11 mouse cellular contexts compared by ENCODE assay signal in genomic region chr2:83759667-83760066, GRCm38 (mm10). TPM values are rescaled to one million over a fixed set of nuclear protein-coding genes. Genes with fewer than 3 reads are reported as not detected.
DNase-seq lines count a peak whose midpoint lies in the region; ATAC-seq lines count a peak whose summit lies in the region.
"Had no signal": no experiment of that assay in that cellular context is flagged by ENCODE, and none has a peak within 500 bp of the region (broad histone marks: within the 10 kb centered on the region; RNA-seq: fewer than 3 reads in every experiment).

No protein-coding gene starts in this region.

- peaks cover 3% of the 10 kb centered on the region; the same call in 1 of the 2 replicates for H3K36me3 ChIP-seq in intestine, embryonic 16.5 days (ENCODE audit: control insufficient read depth, insufficient read depth, low read length)
- H3K36me3 ChIP-seq in neural tube, embryonic 13.5 days: no peaks in the 10 kb centered on the region

- 39% methylated on average over 5 of the region's 5 CpGs for WGBS in intestine, embryonic 16.5 days
- 30% methylated on average over 5 of the region's 5 CpGs for WGBS in neural tube, embryonic 13.5 days

- H3K4me1 ChIP-seq in intestine, embryonic 16.5 days (ENCODE audit: control insufficient read depth, insufficient read depth, low read length): peaks cover 5% of the 10 kb centered on the region; the same call in 1 of the 2 replicates
- H3K4me1 ChIP-seq in neural tube, embryonic 13.5 days (replicated peaks): peaks cover 15% of the 10 kb centered on the region

- ATAC-seq in intestine, embryonic 16.5 days: peak; percentile 95
- ATAC-seq in neural tube, embryonic 13.5 days (ENCODE audit: low read depth): peak; percentile 81
- ATAC-seq in megakaryocyte progenitor cell, adult 5-6 weeks (replicated peaks; ENCODE audit: poor library complexity): no peak

- peak overlapping the region; percentile 23 for H3K27ac ChIP-seq in intestine, embryonic 16.5 days (ENCODE audit: low read length)
- H3K27ac ChIP-seq in neural tube, embryonic 13.5 days (replicated peaks): peak overlapping the region; percentile 74
- H3K27ac ChIP-seq: gastrocnemius, adult 2 months; macrophage had no signal

- no peak overlapping the region for H3K9ac ChIP-seq in intestine, embryonic 16.5 days (ENCODE audit: low read depth, low read length)
- no peak overlapping the region; the same call in 1 of the 2 replicates for H3K9ac ChIP-seq in neural tube, embryonic 13.5 days

- H3K4me2 ChIP-seq in intestine, embryonic 16.5 days (ENCODE audit: low read depth, low read length): no peak overlapping the region
- peak overlapping the region; percentile 47 for H3K4me2 ChIP-seq in neural tube, embryonic 13.5 days

- no peaks in the 10 kb centered on the region for H3K27me3 ChIP-seq in intestine, embryonic 16.5 days (replicated peaks; ENCODE audit: control insufficient read depth, insufficient read depth, low read length)
- no peaks in the 10 kb centered on the region for H3K27me3 ChIP-seq in neural tube, embryonic 13.5 days

- no peaks in the 10 kb centered on the region for H3K9me3 ChIP-seq in intestine, embryonic 16.5 days (ENCODE audit: control insufficient read depth, low read length)
- no peaks in the 10 kb centered on the region for H3K9me3 ChIP-seq in neural tube, embryonic 13.5 days

- peak; percentile 35 to 48 for DNase-seq in cerebellum, postnatal 10 days
- no peak for DNase-seq in cerebellum, postnatal 4 days (ENCODE audit: low spot score in 2 of 2)
- peak; percentile 45 to 59 for DNase-seq in heart, adult 18-20 months
- DNase-seq in thymus, postnatal 4 days: no peak
- no peak for DNase-seq in layer of hippocampus, postnatal 14 days (ENCODE audit: low spot score in 2 of 2)
- DNase-seq: adrenal gland, postnatal 36 days; gastrocnemius, adult 2 months had no signal

- H3K4me3 ChIP-seq in intestine, embryonic 16.5 days (ENCODE audit: low read length): no peak overlapping the region
- H3K4me3 ChIP-seq in neural tube, embryonic 13.5 days: no peak overlapping the region
- H3K4me3 ChIP-seq: gastrocnemius, adult 2 months had no signal

RNA-seq across cellular contexts. Expression of gene Itgav, which starts 35.5 kb away (rescaled TPM):
- total RNA-seq in heart, adult 18-20 months (2021): 10 to 100 TPM; 39.0 to 41.1 TPM
- 39.6 and 45.7 TPM in 2 replicates for polyA plus RNA-seq in intestine, embryonic 16.5 days (2015; fragmentation: Nextera tagmentation; extraction: Ambion mirVana)
- 32.7 and 36.2 TPM in 2 replicates for polyA plus RNA-seq in neural tube, embryonic 13.5 days (2015; fragmentation: Nextera tagmentation; extraction: Ambion mirVana)
- 23.4 and 30.9 TPM in 2 replicates for total RNA-seq in megakaryocyte progenitor cell, adult 5-6 weeks (2015)
- total RNA-seq in megakaryocyte progenitor cell, adult 5-6 weeks (2017): 9.5 and 20.9 TPM in 2 replicates
- 10 to 100 TPM; 48.5 to 69.0 TPM for total RNA-seq in layer of hippocampus, postnatal 14 days (2021)

RNA-seq across cellular contexts. Expression of gene Fam171b, which starts 52.8 kb away (rescaled TPM):
- total RNA-seq in heart, adult 18-20 months (2021): under 1 TPM; 0.52 to 0.80 TPM
- 6.6 and 6.8 TPM in 2 replicates for polyA plus RNA-seq in intestine, embryonic 16.5 days (2015; fragmentation: Nextera tagmentation; extraction: Ambion mirVana)
- polyA plus RNA-seq in neural tube, embryonic 13.5 days (2015; fragmentation: Nextera tagmentation; extraction: Ambion mirVana): 79.8 and 86.9 TPM in 2 replicates
- not detected in 2 replicates for total RNA-seq in megakaryocyte progenitor cell, adult 5-6 weeks (2015)
- not detected in 2 replicates for total RNA-seq in megakaryocyte progenitor cell, adult 5-6 weeks (2017)
- 100 to 1,000 TPM; 189 to 197 TPM for total RNA-seq in layer of hippocampus, postnatal 14 days (2021)
- polyA plus RNA-seq: macrophage had no signal

Comparison
In these comparisons a context has a peak if more than half of its experiments do, and no peak if none do; other contexts are left out.
1. DNase-seq: peak in cerebellum, postnatal 10 days (2 of 2) and heart, adult 18-20 months (2 of 2); none in cerebellum, postnatal 4 days (0 of 2), thymus, postnatal 4 days (single experiment) and layer of hippocampus, postnatal 14 days (0 of 2).
2. RNA of gene Fam171b, which starts 52.8 kb away (total RNA-seq): 189 to 197 TPM in layer of hippocampus, postnatal 14 days; 0.52 to 0.80 TPM in heart, adult 18-20 months and not detected in megakaryocyte progenitor cell, adult 5-6 weeks; every median in the first group is over 100 times any median in the second.